Comparison of ENCODE assay signal across 26 mouse cellular contexts in the genomic region with DNA sequence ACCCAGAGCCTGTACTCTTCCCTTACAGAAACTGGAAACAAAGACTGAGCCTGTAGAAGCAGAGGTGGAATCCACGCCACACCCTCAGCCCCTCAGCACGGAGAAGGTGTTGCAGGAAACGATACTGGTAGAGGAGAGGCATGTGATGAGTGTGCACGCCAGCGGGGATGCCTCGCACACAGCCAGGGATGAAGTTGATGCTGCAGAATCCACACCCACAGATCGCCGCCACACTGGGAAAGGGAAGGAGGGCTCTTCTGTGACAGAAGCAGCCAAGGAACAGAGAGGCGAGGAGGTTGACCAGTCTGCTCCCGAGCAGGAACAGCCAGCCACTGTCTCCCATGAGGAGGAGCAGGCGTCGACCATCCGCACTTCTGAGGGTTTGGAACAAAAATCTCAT.
"Had no signal": no experiment of that assay in that cellular context is flagged by ENCODE, and none has a peak within 500 bp of the region (broad histone marks: within the 10 kb centered on the region; RNA-seq: fewer than 3 reads in every experiment).

No protein-coding gene starts in this region.

- H3K4me3 ChIP-seq: gastrocnemius, adult 2 months; heart, embryonic 10.5 days; heart, embryonic 12.5 days; hindbrain, embryonic 10.5 days; hindbrain, embryonic 12.5 days; intestine, embryonic 15.5 days; layer of hippocampus, adult 2 months; left cerebral cortex, adult 2 months; limb, embryonic 10.5 days; limb, embryonic 12.5 days; liver, embryonic 13.5 days had no signal

- DNase-seq: gastrocnemius, adult 2 months; gastrocnemius, postnatal 10 days; gastrocnemius, postnatal 25 days; heart, postnatal 10 days; heart, postnatal 4 days; kidney, adult 18-20 months; kidney, adult 8-10 months; kidney, postnatal 10 days; kidney, postnatal 25 days; kidney, postnatal 4 days; liver; liver, embryonic 13.5 days had no signal

- H3K4me2 ChIP-seq: heart, embryonic 12.5 days; hindbrain, embryonic 12.5 days; hindbrain, embryonic 14.5 days; intestine, embryonic 15.5 days; limb, embryonic 12.5 days; liver, embryonic 11.5 days; liver, embryonic 13.5 days had no signal

- H3K27ac ChIP-seq: gastrocnemius, adult 2 months; heart, embryonic 10.5 days; hindbrain, embryonic 10.5 days; hindbrain, embryonic 12.5 days; hindbrain, embryonic 14.5 days; intestine, embryonic 15.5 days; layer of hippocampus, adult 2 months; left cerebral cortex, adult 2 months; limb, embryonic 10.5 days; limb, embryonic 12.5 days; liver, embryonic 13.5 days had no signal

- H3K27me3 ChIP-seq: heart, embryonic 12.5 days; hindbrain, embryonic 12.5 days; intestine, embryonic 15.5 days; limb, embryonic 12.5 days; liver, embryonic 13.5 days had no signal

- H3K4me1 ChIP-seq: heart, embryonic 10.5 days; heart, embryonic 12.5 days; hindbrain, embryonic 10.5 days; hindbrain, embryonic 12.5 days; intestine, embryonic 15.5 days; limb, embryonic 10.5 days; limb, embryonic 12.5 days; liver, embryonic 13.5 days had no signal

- H3K9me3 ChIP-seq: heart, embryonic 10.5 days; heart, embryonic 12.5 days; intestine, embryonic 15.5 days; limb, embryonic 10.5 days; limb, embryonic 12.5 days had no signal

- ATAC-seq: hindbrain, embryonic 16.5 days; inflammation-experienced regulatory T-cells, adult 6 months; intestine, embryonic 15.5 days; intestine, postnatal 0 days had no signal

- H3K9ac ChIP-seq: heart, embryonic 12.5 days; hindbrain, embryonic 12.5 days; hindbrain, embryonic 14.5 days; intestine, embryonic 15.5 days; limb, embryonic 12.5 days; liver, embryonic 13.5 days had no signal
